Mouse (Mus musculus): ENCODE data around the gene Mrpl17.
"Not testable (repeated sequence)": the region's sequence is repeated elsewhere in the genome, so short reads cannot be mapped to it uniquely, and the experiment has no call there.

The Mrpl17 gene

GRCm38 (mm10) chr7:105810877-105811489 lies at the start of gene Mrpl17:
Gene Mrpl17, minus strand, starts transcription at chr7:105811099.
- peak; percentile 99 to 100 for DNase-seq (ENCODE audit: low read depth in 1 of 2, low spot score in 2 of 2)

GRCm38 (mm10) chr7:105855718-105856560 lies 45.0 kb upstream of the Mrpl17 start:
- not testable (repeated sequence) for DNase-seq (ENCODE audit: low read depth in 1 of 2, low spot score in 2 of 2)

- DNase-seq (ENCODE audit: low read depth in 1 of 2, low spot score in 2 of 2), result no peak
These were observed 13.4 kb upstream of the Mrpl17 start for GRCm38 (mm10) chr7:105824281-105824680.

GRCm38 (mm10) chr7:105818483-105818882 lies 7.6 kb upstream of the Mrpl17 start:
- DNase-seq (ENCODE audit: low read depth in 1 of 2, low spot score in 2 of 2), result no peak

- no peak for DNase-seq (ENCODE audit: low read depth in 1 of 2, low spot score in 2 of 2)
These were observed 5.8 kb upstream of the Mrpl17 start for GRCm38 (mm10) chr7:105816736-105817135.

- no peak for DNase-seq (ENCODE audit: low read depth in 1 of 2, low spot score in 2 of 2)
These were observed 2.4 kb upstream of the Mrpl17 start for GRCm38 (mm10) chr7:105813326-105813725.

GRCm38 (mm10) chr7:105812566-105812965 lies 1.7 kb upstream of the Mrpl17 start:
- no peak for DNase-seq (ENCODE audit: low read depth in 1 of 2, low spot score in 2 of 2)

- no peak for DNase-seq (ENCODE audit: low read depth in 1 of 2, low spot score in 2 of 2)
These were observed 617 bp upstream of the Mrpl17 start for GRCm38 (mm10) chr7:105811516-105811915.

GRCm38 (mm10) chr7:105810280-105810876 lies 521 bp downstream of the Mrpl17 start:
- DNase-seq (ENCODE audit: low read depth in 1 of 2, low spot score in 2 of 2), result no peak

- DNase-seq (ENCODE audit: low read depth in 1 of 2, low spot score in 2 of 2), result no peak
These were observed 1.1 kb downstream of the Mrpl17 start for GRCm38 (mm10) chr7:105809836-105810235.

- no peak for DNase-seq (ENCODE audit: low read depth in 1 of 2, low spot score in 2 of 2)
These were observed 2.5 kb downstream of the Mrpl17 start for GRCm38 (mm10) chr7:105808385-105808784.

GRCm38 (mm10) chr7:105806716-105807115 lies 4.2 kb downstream of the Mrpl17 start:
- no peak for DNase-seq (ENCODE audit: low read depth in 1 of 2, low spot score in 2 of 2)

- DNase-seq (ENCODE audit: low read depth in 1 of 2, low spot score in 2 of 2), result no peak
These were observed 4.8 kb downstream of the Mrpl17 start for GRCm38 (mm10) chr7:105806125-105806524.

- no peak for DNase-seq (ENCODE audit: low read depth in 1 of 2, low spot score in 2 of 2)
These were observed 7.5 kb downstream of the Mrpl17 start for GRCm38 (mm10) chr7:105803428-105803827.

- no peak for DNase-seq (ENCODE audit: low read depth in 1 of 2, low spot score in 2 of 2)
These were observed 8.1 kb downstream of the Mrpl17 start for GRCm38 (mm10) chr7:105802771-105803170.

- DNase-seq (ENCODE audit: low read depth in 1 of 2, low spot score in 2 of 2), result no peak
These were observed 8.6 kb downstream of the Mrpl17 start for GRCm38 (mm10) chr7:105802312-105802711.

GRCm38 (mm10) chr7:105796972-105797371 lies 13.9 kb downstream of the Mrpl17 start:
- DNase-seq (ENCODE audit: low read depth in 1 of 2, low spot score in 2 of 2), result no peak

- no peak for DNase-seq (ENCODE audit: low read depth in 1 of 2, low spot score in 2 of 2)
These were observed 15.0 kb downstream of the Mrpl17 start for GRCm38 (mm10) chr7:105795759-105796366.

GRCm38 (mm10) chr7:105793701-105794100 lies 17.2 kb downstream of the Mrpl17 start:
- no peak for DNase-seq (ENCODE audit: low read depth in 1 of 2, low spot score in 2 of 2)

GRCm38 (mm10) chr7:105791147-105791546 lies 19.8 kb downstream of the Mrpl17 start:
- no peak for DNase-seq (ENCODE audit: low read depth in 1 of 2, low spot score in 2 of 2)

- no peak for DNase-seq (ENCODE audit: low read depth in 1 of 2, low spot score in 2 of 2)
These were observed 23.4 kb downstream of the Mrpl17 start, which contains the start of gene Dchs1 for GRCm38 (mm10) chr7:105787285-105788140. Gene Dchs1, minus strand, starts transcription at chr7:105787654.
